Mouse (Mus musculus): Measurements from ENCODE around the gene Zbtb7b. TPM values are rescaled to one million over a fixed set of nuclear protein-coding genes. Genes with fewer than 3 reads are reported as not detected.
A peak's percentile ranks its signal among the peaks of the same experiment; 100 is the strongest.

Gene Zbtb7b
- 13.4 and 14.7 TPM in 2 replicates for polyA plus RNA-seq (2012; rRNA removed)
- 2.7 and 3.4 TPM in 2 replicates for polyA plus RNA-seq (2014; fragmentation: Nextera tagmentation; extraction: Ambion mirVana)

GRCm38 (mm10) chr3:89394006-89394893 is at the start of gene Zbtb7b:
Gene Zbtb7b (minus strand): TSS chr3:89394776.
- Histone ChIP-seq H3K9me3 (ENCODE audit: control insufficient read depth, low read length) (no peaks in the 10 kb centered on the region), H3K4me1 (ENCODE audit: control insufficient read depth, insufficient read depth, low read length) (peaks cover 36% of the 10 kb centered on the region), H3K27me3 (ENCODE audit: control insufficient read depth, insufficient read depth, low read length) (peaks cover 6% of the 10 kb centered on the region; the same call in 1 of the 2 replicates), H3K9ac (ENCODE audit: low read depth, low read length, severe bottlenecking) (peak within 1 kb of the TSS; percentile 58), H3K27ac (replicated peaks; ENCODE audit: low read depth, low read length) (peak within 1 kb of the TSS; percentile 67), H3K4me2 (replicated peaks; ENCODE audit: low read depth, low read length, severe bottlenecking) (peak within 1 kb of the TSS; percentile 99), H3K4me3 (replicated peaks; ENCODE audit: low read length) (peak within 1 kb of the TSS; percentile 37), H3K36me3 (ENCODE audit: control insufficient read depth, insufficient read depth, low read length) (no peaks in the 10 kb centered on the region)
- under 1% methylated on average over 38 of the region's 42 CpGs for WGBS
- ATAC-seq (ENCODE audit: low FRiP score, low read depth) (peak; percentile 35), DNase-seq (ENCODE audit: low spot score) (peak; percentile 63)
- no peak for TF ChIP-seq POLR2A (IDR thresholded peaks at IDR 0.05; ENCODE audit: borderline replicate concordance, extremely low read depth, insufficient read depth, insufficient read length)

DNA sequence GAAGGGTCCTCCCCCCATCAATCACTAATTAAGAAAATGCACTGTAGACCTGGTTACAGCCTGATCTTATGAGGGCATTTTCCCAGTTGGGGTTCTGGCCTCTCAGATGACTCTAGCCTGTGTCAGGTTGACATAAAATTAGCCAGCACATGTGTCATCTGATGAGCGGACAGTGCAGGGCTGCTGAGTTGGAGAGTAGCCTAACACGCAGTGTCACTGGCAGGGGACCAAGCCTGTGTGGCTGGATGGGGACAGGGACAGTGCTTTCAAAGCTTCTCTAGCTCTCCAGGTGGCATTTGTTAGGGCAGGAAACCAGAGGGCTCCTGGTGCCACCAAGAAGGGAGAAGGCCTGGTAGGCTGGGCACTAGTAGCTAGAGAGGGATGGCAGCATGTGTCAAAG is 46.1 kb upstream of the Zbtb7b start:
- Histone ChIP-seq H3K9ac (ENCODE audit: low read depth, low read length, severe bottlenecking) (no peak overlapping the region), H3K27ac (replicated peaks; ENCODE audit: low read depth, low read length) (no peak overlapping the region), H3K9me3 (ENCODE audit: control insufficient read depth, low read length) (no peaks in the 10 kb centered on the region), H3K27me3 (ENCODE audit: control insufficient read depth, insufficient read depth, low read length) (no peaks in the 10 kb centered on the region), H3K4me3 (replicated peaks; ENCODE audit: low read length) (no peak overlapping the region), H3K4me1 (ENCODE audit: control insufficient read depth, insufficient read depth, low read length) (peaks cover 7% of the 10 kb centered on the region), H3K36me3 (ENCODE audit: control insufficient read depth, insufficient read depth, low read length) (peaks cover 16% of the 10 kb centered on the region), H3K4me2 (replicated peaks; ENCODE audit: low read depth, low read length, severe bottlenecking) (no peak overlapping the region)
- DNase-seq (ENCODE audit: low spot score) (no peak), ATAC-seq (ENCODE audit: low FRiP score, low read depth) (no peak)
- no peak for TF ChIP-seq POLR2A (IDR thresholded peaks at IDR 0.05; ENCODE audit: borderline replicate concordance, extremely low read depth, insufficient read depth, insufficient read length)
- WGBS = 85% methylated on average over 2 of the region's 2 CpGs

DNA sequence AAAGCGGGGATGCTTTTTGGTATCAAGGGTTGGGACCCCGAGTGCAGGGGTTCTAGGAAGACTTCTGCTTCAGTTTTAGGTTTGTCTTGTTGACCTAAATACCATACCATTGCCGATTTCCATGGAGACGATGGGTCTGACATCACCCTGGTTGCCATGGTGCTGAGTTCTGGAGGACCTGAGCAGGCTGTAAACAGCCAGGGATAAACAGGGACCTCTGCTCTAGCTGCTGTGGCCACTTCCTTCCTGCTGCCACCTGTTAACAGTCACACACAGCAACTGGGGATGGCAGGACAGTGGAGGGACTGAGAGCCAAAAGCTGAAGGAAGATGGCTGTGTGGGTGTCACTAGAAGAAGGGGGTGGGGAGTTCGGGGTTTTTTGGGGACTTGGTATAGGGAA is 42.7 kb upstream of the Zbtb7b start:
- ATAC-seq (ENCODE audit: low FRiP score, low read depth) (0 out of 2 replicates have a peak, but pooled peaks have one; percentile 6), DNase-seq (ENCODE audit: low spot score) (no peak)
- peak overlapping the region; percentile 46 for H3K4me3 ChIP-seq (replicated peaks; ENCODE audit: low read length)
- H3K9ac ChIP-seq (ENCODE audit: low read depth, low read length, severe bottlenecking) = peak overlapping the region; percentile 53
- no peak for TF ChIP-seq POLR2A (IDR thresholded peaks at IDR 0.05; ENCODE audit: borderline replicate concordance, extremely low read depth, insufficient read depth, insufficient read length)
- 33% methylated on average over 5 of the region's 5 CpGs for WGBS
- H3K27ac ChIP-seq (replicated peaks; ENCODE audit: low read depth, low read length) = no peak overlapping the region
- peak overlapping the region; percentile 60 for H3K4me2 ChIP-seq (replicated peaks; ENCODE audit: low read depth, low read length, severe bottlenecking)
- peaks cover 7% of the 10 kb centered on the region for H3K4me1 ChIP-seq (ENCODE audit: control insufficient read depth, insufficient read depth, low read length)
- H3K9me3 ChIP-seq (ENCODE audit: control insufficient read depth, low read length) = no peaks in the 10 kb centered on the region
- no peaks in the 10 kb centered on the region for H3K27me3 ChIP-seq (ENCODE audit: control insufficient read depth, insufficient read depth, low read length)
- peaks cover 25% of the 10 kb centered on the region for H3K36me3 ChIP-seq (ENCODE audit: control insufficient read depth, insufficient read depth, low read length)

- H3K4me2 ChIP-seq (replicated peaks; ENCODE audit: low read depth, low read length, severe bottlenecking) = peak within 1 kb of the TSS; percentile 60
- H3K27me3 ChIP-seq (ENCODE audit: control insufficient read depth, insufficient read depth, low read length) = no peaks in the 10 kb centered on the region
- no peaks in the 10 kb centered on the region for H3K9me3 ChIP-seq (ENCODE audit: control insufficient read depth, low read length)
- peaks cover 28% of the 10 kb centered on the region for H3K36me3 ChIP-seq (ENCODE audit: control insufficient read depth, insufficient read depth, low read length)
- peak within 1 kb of the TSS; percentile 46 for H3K4me3 ChIP-seq (replicated peaks; ENCODE audit: low read length)
- DNase-seq (ENCODE audit: low spot score) (peak; percentile 84), ATAC-seq (ENCODE audit: low FRiP score, low read depth) (peak; percentile 92)
- H3K9ac ChIP-seq (ENCODE audit: low read depth, low read length, severe bottlenecking) = peak within 1 kb of the TSS; percentile 53
- no peak within 1 kb of the TSS; the same call in 1 of the 2 replicates for H3K27ac ChIP-seq (replicated peaks; ENCODE audit: low read depth, low read length)
- H3K4me1 ChIP-seq (ENCODE audit: control insufficient read depth, insufficient read depth, low read length) = peaks cover 10% of the 10 kb centered on the region
- 6% methylated on average over 16 of the region's 16 CpGs for WGBS
- no peak for TF ChIP-seq POLR2A (IDR thresholded peaks at IDR 0.05; ENCODE audit: borderline replicate concordance, extremely low read depth, insufficient read depth, insufficient read length)
Measured at GRCm38 (mm10) chr3:89436176-89437113, 41.9 kb upstream of the Zbtb7b start, which contains the start of gene Pbxip1. Gene Pbxip1 (plus strand): TSS chr3:89436706.

- WGBS = 63% methylated on average over 7 of the region's 7 CpGs
- H3K9me3 ChIP-seq (ENCODE audit: control insufficient read depth, low read length) = no peaks in the 10 kb centered on the region
- H3K9ac ChIP-seq (ENCODE audit: low read depth, low read length, severe bottlenecking) = no peak overlapping the region
- no peaks in the 10 kb centered on the region for H3K27me3 ChIP-seq (ENCODE audit: control insufficient read depth, insufficient read depth, low read length)
- H3K27ac ChIP-seq (replicated peaks; ENCODE audit: low read depth, low read length) = peak overlapping the region; percentile 55; the same call in 1 of the 2 replicates
- no peak overlapping the region for H3K4me3 ChIP-seq (replicated peaks; ENCODE audit: low read length)
- peaks cover 26% of the 10 kb centered on the region for H3K36me3 ChIP-seq (ENCODE audit: control insufficient read depth, insufficient read depth, low read length)
- DNase-seq (ENCODE audit: low spot score) = no peak
- H3K4me1 ChIP-seq (ENCODE audit: control insufficient read depth, insufficient read depth, low read length) = peaks cover 16% of the 10 kb centered on the region
- no peak for ATAC-seq (ENCODE audit: low FRiP score, low read depth)
- H3K4me2 ChIP-seq (replicated peaks; ENCODE audit: low read depth, low read length, severe bottlenecking) = no peak overlapping the region
- no peak for TF ChIP-seq POLR2A (IDR thresholded peaks at IDR 0.05; ENCODE audit: borderline replicate concordance, extremely low read depth, insufficient read depth, insufficient read length)
Measured at GRCm38 (mm10) chr3:89435041-89435440, 40.5 kb upstream of the Zbtb7b start.

Data from limb, embryonic 14.5 days (tissue).